Mouse (Mus musculus): ENCODE data around the gene Fasn.

Gene Fasn

DNA sequence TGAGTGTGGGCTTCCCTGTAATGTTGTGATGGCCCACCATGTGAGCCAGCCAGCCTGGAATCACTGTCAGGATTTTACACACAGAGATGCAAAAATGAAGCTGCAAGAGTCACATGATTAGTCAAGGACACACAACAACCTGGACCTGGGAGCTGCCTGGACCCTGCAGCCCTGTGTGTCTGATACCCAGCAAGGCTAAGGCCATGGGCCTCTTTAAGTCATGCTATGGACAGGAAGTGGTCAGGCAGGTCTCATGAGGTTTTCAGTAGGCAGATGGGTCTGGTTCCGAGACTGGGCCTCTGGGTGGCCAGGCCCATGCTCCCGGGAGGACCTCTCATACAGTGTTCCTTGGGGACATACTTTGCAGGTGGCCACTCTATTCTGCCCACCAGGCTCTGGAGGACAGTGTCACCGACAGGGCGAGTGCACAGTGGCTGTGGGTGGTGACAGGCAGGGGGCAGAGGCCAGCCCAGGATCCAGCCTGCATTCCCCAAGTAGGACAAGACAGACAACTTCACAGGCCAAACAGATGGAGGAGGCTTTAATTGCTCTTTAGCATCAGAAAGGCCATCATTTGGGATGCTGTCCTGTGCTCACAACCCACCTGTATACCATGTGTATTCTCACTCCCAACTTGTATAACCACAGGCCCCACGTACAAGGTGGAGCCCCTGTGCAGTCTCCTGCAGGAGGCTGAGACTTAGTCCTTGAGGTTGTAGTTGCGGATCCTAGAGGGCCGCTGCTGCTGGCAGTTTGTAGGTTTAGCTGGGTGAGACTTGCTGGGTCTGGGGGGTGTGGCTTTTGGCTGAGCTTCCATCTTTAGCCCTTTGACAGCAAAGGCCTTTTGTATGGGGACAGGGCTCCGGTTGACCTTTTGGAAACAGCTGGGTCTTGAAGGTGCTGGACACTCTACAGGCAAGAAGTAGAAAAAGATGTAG is 1.9 kb upstream of the Fasn start:
- no peak for DNase-seq

- peak in 1 of 2 experiments; percentile 48 for DNase-seq
Observed at GRCm38 (mm10) chr11:120825289-120825863, 1.0 kb upstream of the Fasn start.

DNA sequence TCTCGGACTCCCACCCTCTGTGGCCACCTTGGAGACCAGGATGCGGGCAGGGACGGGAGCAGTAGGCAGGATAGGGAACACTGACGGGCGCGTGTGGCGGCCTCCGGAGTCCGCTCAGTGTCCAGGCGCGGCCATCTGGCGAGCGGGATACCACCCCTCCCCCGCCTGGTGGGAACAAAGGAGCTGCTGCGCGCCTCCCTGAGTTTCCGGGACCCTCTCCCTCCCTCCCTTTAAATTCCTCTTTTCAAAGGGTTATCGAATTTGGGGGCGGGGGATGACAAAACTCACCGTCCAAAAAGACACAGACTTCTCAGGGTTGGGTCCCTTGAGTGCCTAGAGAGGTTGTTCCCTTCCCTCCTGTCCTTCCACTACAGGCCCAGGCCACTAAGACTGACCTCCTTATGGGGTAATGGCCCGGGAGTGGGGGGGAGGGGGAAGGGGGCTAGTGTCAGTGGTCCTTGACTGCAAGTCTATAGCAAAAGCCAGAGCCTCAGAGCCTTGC is 491 bp upstream of the Fasn start:
- no peak for DNase-seq

DNA sequence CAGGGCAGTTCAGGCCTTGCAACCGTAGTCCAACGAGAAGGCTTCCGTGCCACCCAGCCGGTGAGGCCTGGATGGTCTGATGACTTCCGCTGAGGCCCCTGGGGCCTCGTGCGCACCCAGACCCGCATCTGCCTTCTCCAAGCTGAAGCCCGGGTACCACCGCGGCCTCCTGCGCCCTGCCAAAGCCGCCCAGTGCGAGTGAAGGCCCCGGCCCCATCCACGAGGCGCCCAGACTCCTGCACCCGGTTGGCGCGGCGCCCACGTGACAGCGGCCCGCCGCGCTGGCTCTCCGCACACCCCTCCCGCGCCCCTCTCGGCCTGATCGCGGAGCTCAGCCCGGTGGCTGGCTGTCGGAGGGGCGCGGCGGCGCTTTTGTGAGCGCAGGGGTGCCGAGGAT is 798 bp downstream of the Fasn start:
- peak in 1 of 2 experiments; percentile 84 for DNase-seq

DNA sequence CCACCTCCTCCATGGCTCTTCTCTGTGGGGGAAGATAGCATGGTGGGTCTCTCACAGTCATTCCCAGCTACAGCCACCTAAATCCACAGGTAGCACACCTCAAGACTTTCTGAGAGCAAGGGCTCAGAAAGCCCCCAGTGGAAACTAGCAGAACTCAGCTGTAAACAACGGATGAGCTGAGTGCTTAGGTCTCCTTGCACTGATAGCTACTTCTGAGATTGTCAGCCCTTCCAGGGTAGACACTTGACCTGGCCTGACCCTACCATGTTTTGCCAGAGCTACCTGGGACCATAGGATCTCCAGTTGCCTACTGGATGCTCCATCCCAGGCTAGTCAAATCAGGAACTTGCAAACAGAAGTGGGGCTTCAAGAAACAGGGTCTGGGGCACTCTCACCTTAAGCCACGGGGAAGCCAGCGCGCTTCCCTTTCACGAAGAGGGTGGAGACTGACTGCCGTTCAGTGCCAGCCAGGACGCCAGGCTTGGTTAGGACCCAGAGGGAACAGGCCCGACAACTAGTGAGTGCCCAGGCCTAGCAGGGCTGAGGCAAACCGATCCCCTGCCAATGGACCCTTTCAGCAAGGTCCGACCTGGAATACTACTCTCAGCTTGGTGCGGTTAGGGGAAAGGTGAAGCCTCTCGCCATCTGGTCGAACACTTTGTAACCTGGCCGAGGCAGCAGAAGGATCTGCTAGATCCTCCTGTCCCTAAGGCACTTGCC is 1.4 kb downstream of the Fasn start:
- DNase-seq, result peak in 1 of 2 experiments; percentile 63

- DNase-seq, result no peak
Observed at GRCm38 (mm10) chr11:120822321-120822720, 2.0 kb downstream of the Fasn start.

- peak in 1 of 2 experiments; percentile 39 for DNase-seq
Observed at GRCm38 (mm10) chr11:120821076-120821922, 3.0 kb downstream of the Fasn start.

DNA sequence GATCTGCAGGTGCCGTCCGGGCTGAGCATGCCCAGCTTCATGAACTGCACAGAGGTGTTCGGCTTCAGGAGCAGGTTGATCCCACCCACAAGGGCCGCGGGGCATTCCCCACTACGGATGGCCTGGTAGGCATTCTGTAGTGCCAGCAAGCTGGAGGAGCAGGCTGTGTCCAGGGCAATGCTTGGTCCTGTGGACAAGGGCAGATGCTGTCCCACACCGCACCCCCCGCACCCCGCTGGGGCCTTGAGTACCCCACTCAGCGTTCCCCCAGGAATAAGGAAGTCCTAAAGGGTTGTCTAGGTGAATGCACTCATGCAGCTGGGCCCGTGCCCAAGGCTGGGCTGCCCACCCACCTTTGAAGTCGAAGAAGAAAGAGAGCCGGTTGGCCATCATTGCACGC is 3.8 kb downstream of the Fasn start:
- DNase-seq, result peak in 1 of 2 experiments; percentile 44

GRCm38 (mm10) chr11:120819556-120819955 is 4.8 kb downstream of the Fasn start:
- peak; percentile 68 to 74 for DNase-seq

- peak in 1 of 2 experiments; percentile 9 for DNase-seq
Observed at GRCm38 (mm10) chr11:120818251-120818650, 6.1 kb downstream of the Fasn start.

- peak in 1 of 2 experiments; percentile 12 for DNase-seq
Observed at GRCm38 (mm10) chr11:120817358-120817757, 7.0 kb downstream of the Fasn start.

DNA sequence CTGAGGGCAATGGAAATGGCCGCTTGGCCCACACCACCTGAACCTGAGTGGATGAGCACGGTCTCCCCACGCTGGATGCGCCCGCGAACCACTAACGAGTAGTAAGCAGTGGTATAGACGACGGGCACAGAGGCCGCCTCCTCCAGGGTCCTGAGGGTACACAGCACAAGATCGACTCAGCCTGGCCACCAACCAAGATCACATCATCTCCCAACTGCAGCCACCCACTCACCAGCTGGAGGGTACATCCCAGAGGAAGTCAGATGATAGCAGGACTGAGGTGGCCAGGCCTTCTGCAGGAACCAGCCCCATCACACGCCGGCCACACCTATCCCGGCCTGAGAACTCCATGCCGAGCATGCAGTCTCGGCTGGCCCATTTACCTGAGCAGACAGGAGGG is 12.3 kb downstream of the Fasn start:
- no peak for DNase-seq

DNA sequence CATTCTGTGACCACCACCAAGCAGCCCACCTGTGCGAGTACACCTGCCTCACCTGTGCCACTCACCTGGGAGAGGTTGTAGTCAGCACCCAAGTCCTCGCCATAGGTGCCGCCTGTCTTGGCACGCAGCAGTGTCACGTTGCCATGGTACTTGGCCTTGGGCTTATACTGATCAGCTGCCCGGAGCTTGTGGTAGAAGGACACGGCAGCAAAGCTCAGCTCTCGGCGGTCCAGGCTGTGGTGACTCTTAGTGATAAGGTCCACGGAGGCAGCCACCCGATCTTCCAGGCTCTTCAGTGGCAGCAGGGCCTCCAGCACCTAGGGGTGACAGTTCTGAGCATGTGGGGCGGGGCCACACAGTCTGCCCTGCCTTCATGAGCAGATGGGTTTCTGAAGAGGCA is 16.3 kb downstream of the Fasn start:
- no peak for DNase-seq

DNA sequence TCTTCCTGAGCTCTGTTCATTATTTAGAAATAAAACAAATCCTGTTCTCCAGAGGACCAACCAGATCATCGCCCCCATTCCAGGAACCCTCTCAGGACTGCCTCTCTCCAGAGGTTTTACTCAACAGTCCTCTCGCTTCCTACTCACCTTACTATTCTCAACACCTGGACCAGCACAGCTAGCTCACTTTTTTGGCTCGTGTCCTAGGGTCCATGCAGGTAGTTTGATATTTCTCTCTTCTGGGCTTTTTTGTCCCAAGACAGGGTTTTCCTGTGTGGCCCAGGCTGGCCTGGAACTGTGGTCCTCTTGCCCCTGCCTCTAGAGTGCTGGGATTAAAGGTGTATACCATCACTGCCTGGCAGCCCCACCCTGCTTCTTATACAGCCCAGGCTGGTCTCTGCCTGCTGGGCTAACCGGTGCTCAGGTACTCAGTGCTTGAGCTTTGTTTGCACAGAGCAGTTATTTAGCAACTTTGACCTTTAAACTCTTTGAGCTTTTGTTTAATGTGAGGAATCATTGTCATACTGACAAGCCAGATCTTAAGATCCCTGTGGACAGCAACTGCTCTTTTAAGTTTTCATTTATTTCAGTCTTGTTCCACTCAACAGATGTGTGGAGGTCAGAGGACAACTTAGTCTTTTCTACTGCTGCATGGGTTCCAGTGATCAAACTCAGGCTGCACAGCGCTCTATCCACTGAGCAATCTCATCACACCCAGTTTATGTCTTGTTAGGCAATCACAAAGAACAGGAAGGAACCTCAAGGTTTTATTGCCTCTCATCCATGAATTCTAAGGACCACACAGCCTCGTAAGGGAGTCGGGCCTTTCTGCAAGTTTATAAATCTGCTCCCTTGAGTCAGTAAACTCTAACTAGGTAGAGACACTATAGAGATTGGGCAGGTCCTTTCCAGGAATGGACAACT is 18.7 kb downstream of the Fasn start:
- DNase-seq, result no peak

DNA sequence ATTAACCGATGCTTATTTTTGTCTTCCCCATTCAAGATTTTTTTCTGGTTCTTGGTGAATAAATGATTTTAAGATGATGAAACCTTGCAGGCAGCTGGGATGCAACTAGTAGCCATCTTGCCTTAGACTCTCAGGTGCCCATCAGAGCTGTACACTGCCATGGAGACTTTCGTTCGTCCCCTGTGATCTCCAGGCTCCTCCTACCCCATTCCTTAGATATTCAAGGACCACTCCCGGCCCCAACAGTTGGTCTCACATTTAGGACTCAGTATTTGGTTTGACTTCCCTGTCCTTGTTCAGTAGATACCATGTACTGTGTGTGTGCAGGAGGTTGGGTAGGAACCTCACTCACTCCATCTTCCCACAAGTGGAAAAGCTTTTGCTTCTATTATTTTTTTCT is 19.6 kb downstream of the Fasn start:
- no peak for DNase-seq

- DNase-seq, result no peak
Observed at GRCm38 (mm10) chr11:120804274-120804673, 20.1 kb downstream of the Fasn start.

DNA sequence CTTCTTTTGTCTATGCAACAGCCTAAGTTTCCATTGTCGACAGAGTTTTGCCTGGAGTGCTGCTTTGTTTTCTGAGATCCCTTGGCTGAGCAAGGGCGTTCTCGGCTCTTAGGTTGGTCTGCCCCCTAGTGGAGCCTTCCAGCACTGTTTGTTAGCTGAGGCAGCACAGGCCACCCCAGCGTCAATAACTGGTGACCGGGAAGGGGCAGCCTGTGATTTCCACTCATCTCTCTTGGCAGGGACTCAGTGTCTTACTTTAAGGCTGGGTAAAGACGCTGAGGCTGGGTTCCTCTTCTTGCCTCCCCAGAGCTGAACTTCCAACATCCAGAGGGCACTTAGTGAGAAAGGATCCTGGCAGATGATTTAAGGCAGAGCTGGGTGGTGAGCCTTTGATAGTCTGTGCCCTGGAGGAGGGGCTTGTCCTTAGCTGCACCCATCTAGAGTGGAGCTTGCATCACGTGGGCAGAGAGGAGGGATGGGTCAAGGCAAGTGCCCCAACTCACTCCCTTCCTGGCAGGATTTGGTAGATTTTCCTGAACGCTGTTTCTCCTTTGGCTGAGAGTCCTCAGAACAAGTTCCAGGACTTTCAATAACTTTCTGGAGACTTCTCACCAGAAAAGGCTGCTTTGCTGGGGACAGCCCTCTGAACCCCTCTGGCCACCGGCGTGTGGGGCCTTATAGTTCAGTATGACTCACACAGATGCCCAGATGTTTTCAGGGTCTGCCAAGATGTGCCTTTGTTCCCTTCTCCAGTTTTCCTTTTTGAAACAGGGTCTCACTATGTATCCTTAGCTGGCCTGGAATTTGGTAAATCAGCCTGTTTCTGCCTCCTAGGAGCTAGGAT is 24.1 kb downstream of the Fasn start:
- DNase-seq, result peak; percentile 89 to 93

DNA sequence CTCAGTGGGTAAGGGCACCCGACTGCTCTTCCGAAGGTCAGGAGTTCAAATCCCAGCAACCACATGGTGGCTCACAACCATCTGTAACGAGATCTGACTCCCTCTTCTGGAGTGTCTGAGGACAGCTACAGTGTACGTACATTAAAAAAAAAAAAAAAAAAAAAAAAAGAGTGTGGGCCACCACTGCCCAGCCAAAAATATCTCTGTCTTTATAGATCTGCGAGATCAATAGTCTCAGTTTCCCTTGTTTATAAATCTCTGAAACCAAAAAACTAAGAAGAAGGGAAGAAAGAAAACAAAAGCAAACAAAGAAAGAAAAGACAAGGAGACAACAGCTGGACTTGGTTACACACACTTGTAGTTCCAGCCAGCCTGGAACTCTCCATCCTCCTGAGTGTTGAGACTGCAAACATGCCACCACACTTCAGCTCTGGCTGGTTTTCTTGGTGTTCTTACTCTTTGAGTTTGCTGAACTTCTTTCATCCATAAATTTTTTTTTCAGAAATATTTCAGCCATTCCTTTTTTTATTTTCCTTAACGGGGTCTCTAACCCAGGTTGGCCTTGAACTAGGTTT is 24.9 kb downstream of the Fasn start:
- no peak for DNase-seq

- DNase-seq, result no peak
Observed at GRCm38 (mm10) chr11:120798244-120798643, 26.1 kb downstream of the Fasn start.

- DNase-seq, result no peak
Observed at GRCm38 (mm10) chr11:120796614-120796946, 27.8 kb downstream of the Fasn start.
